Comparison of ENCODE assay signal across 18 mouse cellular contexts in genomic region chr7:116278280-116278679, GRCm38 (mm10). TPM values are rescaled to one million over a fixed set of nuclear protein-coding genes. Genes with fewer than 3 reads are reported as not detected.
DNase-seq lines count a peak whose midpoint lies in the region; ATAC-seq lines count a peak whose summit lies in the region.
"Had no signal": no experiment of that assay in that cellular context is flagged by ENCODE, and none has a peak within 500 bp of the region (broad histone marks: within the 10 kb centered on the region; RNA-seq: fewer than 3 reads in every experiment).

No protein-coding gene starts in this region.

- peaks cover 33% of the 10 kb centered on the region for H3K4me1 ChIP-seq in forebrain, embryonic 13.5 days
- H3K4me1 ChIP-seq in forebrain, embryonic 16.5 days (replicated peaks; ENCODE audit: control insufficient read depth, insufficient read depth, low read length) = peaks cover 13% of the 10 kb centered on the region
- peaks cover 61% of the 10 kb centered on the region for H3K4me1 ChIP-seq in midbrain, embryonic 10.5 days
- H3K4me1 ChIP-seq in midbrain, embryonic 15.5 days = peaks cover 10% of the 10 kb centered on the region
- 0 out of 2 replicates have a peak, but pooled peaks cover 7% of the 10 kb centered on the region for H3K4me1 ChIP-seq in embryonic facial prominence, embryonic 14.5 days (ENCODE audit: control insufficient read depth, insufficient read depth, low read length)
- H3K4me1 ChIP-seq in stomach, embryonic 14.5 days (ENCODE audit: control insufficient read depth, insufficient read depth, low read length) = peaks cover 9% of the 10 kb centered on the region; the same call in 1 of the 2 replicates

- peak overlapping the region; percentile 22; the same call in 1 of the 2 replicates for H3K27ac ChIP-seq in forebrain, embryonic 13.5 days
- no peak overlapping the region for H3K27ac ChIP-seq in forebrain, embryonic 16.5 days (ENCODE audit: low read length)
- H3K27ac ChIP-seq in midbrain, embryonic 10.5 days (replicated peaks) = peak overlapping the region; percentile 79
- no peak overlapping the region for H3K27ac ChIP-seq in midbrain, embryonic 15.5 days
- peak overlapping the region; percentile 48; the same call in 1 of the 2 replicates for H3K27ac ChIP-seq in embryonic facial prominence, embryonic 14.5 days (replicated peaks; ENCODE audit: low read depth, low read length)
- H3K27ac ChIP-seq in stomach, embryonic 14.5 days (ENCODE audit: low read length) = peak overlapping the region; percentile 41; the same call in 1 of the 2 replicates
- H3K27ac ChIP-seq: heart, embryonic 10.5 days; limb, embryonic 12.5 days; liver, embryonic 13.5 days had no signal

- no peak overlapping the region for H3K4me3 ChIP-seq in forebrain, embryonic 13.5 days
- no peak overlapping the region for H3K4me3 ChIP-seq in forebrain, embryonic 16.5 days (replicated peaks; ENCODE audit: low read length)
- no peak overlapping the region for H3K4me3 ChIP-seq in midbrain, embryonic 10.5 days
- no peak overlapping the region for H3K4me3 ChIP-seq in midbrain, embryonic 15.5 days
- H3K4me3 ChIP-seq in embryonic facial prominence, embryonic 14.5 days (ENCODE audit: low read depth, low read length) = no peak overlapping the region
- H3K4me3 ChIP-seq in stomach, embryonic 14.5 days (ENCODE audit: low read depth, low read length) = no peak overlapping the region
- H3K4me3 ChIP-seq: heart, embryonic 10.5 days; limb, embryonic 12.5 days; liver, embryonic 13.5 days had no signal

- WGBS in forebrain, embryonic 13.5 days = 16% methylated on average over 9 of the region's 9 CpGs
- 11% methylated on average over 9 of the region's 9 CpGs for WGBS in forebrain, embryonic 16.5 days
- 48% methylated on average over 9 of the region's 9 CpGs for WGBS in midbrain, embryonic 10.5 days
- 39% methylated on average over 9 of the region's 9 CpGs for WGBS in midbrain, embryonic 15.5 days
- WGBS in embryonic facial prominence, embryonic 14.5 days = 37% methylated on average over 9 of the region's 9 CpGs
- WGBS in stomach, embryonic 14.5 days = 57% methylated on average over 9 of the region's 9 CpGs

- peak overlapping the region; percentile 23; the same call in 1 of the 2 replicates for H3K9ac ChIP-seq in forebrain, embryonic 13.5 days
- H3K9ac ChIP-seq in forebrain, embryonic 16.5 days (replicated peaks; ENCODE audit: low read depth, low read length) = no peak overlapping the region
- no peak overlapping the region for H3K9ac ChIP-seq in midbrain, embryonic 15.5 days
- H3K9ac ChIP-seq in embryonic facial prominence, embryonic 14.5 days (ENCODE audit: low read depth, low read length) = no peak overlapping the region
- H3K9ac ChIP-seq in stomach, embryonic 14.5 days (replicated peaks; ENCODE audit: low read depth, low read length) = no peak overlapping the region
- H3K9ac ChIP-seq: limb, embryonic 12.5 days; liver, embryonic 13.5 days had no signal

- DNase-seq in midbrain, embryonic 10.5 days (ENCODE audit: low spot score) = no peak
- peak; percentile 66 for DNase-seq in embryonic facial prominence, embryonic 14.5 days (ENCODE audit: low spot score)
- DNase-seq in cerebellum, postnatal 25 days = no peak
- DNase-seq in layer of hippocampus, adult 18-20 months (ENCODE audit: low spot score in 2 of 2) = no peak
- DNase-seq: adrenal gland, adult 8-10 months; cerebellum, adult 18-20 months; gastrocnemius, postnatal 10 days; heart, postnatal 14 days; kidney, postnatal 14 days; liver, embryonic 13.5 days; lung, postnatal 4 days; right cerebral cortex, adult 18-20 months had no signal

- H3K4me2 ChIP-seq in forebrain, embryonic 13.5 days = no peak overlapping the region
- no peak overlapping the region for H3K4me2 ChIP-seq in forebrain, embryonic 16.5 days (ENCODE audit: low read length)
- H3K4me2 ChIP-seq in midbrain, embryonic 15.5 days = no peak overlapping the region
- H3K4me2 ChIP-seq in embryonic facial prominence, embryonic 14.5 days (ENCODE audit: low read depth, low read length) = no peak overlapping the region
- H3K4me2 ChIP-seq in stomach, embryonic 14.5 days (replicated peaks; ENCODE audit: low read depth, low read length) = no peak overlapping the region
- H3K4me2 ChIP-seq: limb, embryonic 12.5 days; liver, embryonic 13.5 days had no signal

- no peaks in the 10 kb centered on the region for H3K27me3 ChIP-seq in forebrain, embryonic 13.5 days
- H3K27me3 ChIP-seq in forebrain, embryonic 16.5 days (replicated peaks; ENCODE audit: control insufficient read depth, insufficient read depth, low read length) = no peaks in the 10 kb centered on the region
- no peaks in the 10 kb centered on the region for H3K27me3 ChIP-seq in midbrain, embryonic 10.5 days (ENCODE audit: low read depth, poor library complexity, severe bottlenecking)
- H3K27me3 ChIP-seq in midbrain, embryonic 15.5 days (replicated peaks) = no peaks in the 10 kb centered on the region
- no peaks in the 10 kb centered on the region for H3K27me3 ChIP-seq in embryonic facial prominence, embryonic 14.5 days (replicated peaks; ENCODE audit: control insufficient read depth, insufficient read depth, low read length)
- H3K27me3 ChIP-seq in stomach, embryonic 14.5 days (ENCODE audit: control insufficient read depth, insufficient read depth, low read length) = no peaks in the 10 kb centered on the region
- H3K27me3 ChIP-seq: limb, embryonic 12.5 days; liver, embryonic 13.5 days had no signal

- no peaks in the 10 kb centered on the region for H3K9me3 ChIP-seq in forebrain, embryonic 13.5 days (replicated peaks)
- no peaks in the 10 kb centered on the region for H3K9me3 ChIP-seq in forebrain, embryonic 16.5 days (ENCODE audit: control insufficient read depth, low read length)
- no peaks in the 10 kb centered on the region for H3K9me3 ChIP-seq in midbrain, embryonic 10.5 days (replicated peaks)
- H3K9me3 ChIP-seq in midbrain, embryonic 15.5 days = no peaks in the 10 kb centered on the region
- H3K9me3 ChIP-seq in embryonic facial prominence, embryonic 14.5 days (ENCODE audit: control insufficient read depth, low read length) = no peaks in the 10 kb centered on the region
- H3K9me3 ChIP-seq in stomach, embryonic 14.5 days (ENCODE audit: control insufficient read depth, low read depth, low read length) = no peaks in the 10 kb centered on the region
- H3K9me3 ChIP-seq: heart, embryonic 10.5 days; limb, embryonic 12.5 days; liver, embryonic 13.5 days had no signal

- H3K36me3 ChIP-seq in forebrain, embryonic 13.5 days (ENCODE audit: poor library complexity, severe bottlenecking) = no peaks in the 10 kb centered on the region
- no peaks in the 10 kb centered on the region for H3K36me3 ChIP-seq in forebrain, embryonic 16.5 days (ENCODE audit: control insufficient read depth, insufficient read depth)
- H3K36me3 ChIP-seq in midbrain, embryonic 10.5 days = no peaks in the 10 kb centered on the region
- no peaks in the 10 kb centered on the region for H3K36me3 ChIP-seq in midbrain, embryonic 15.5 days (replicated peaks)
- H3K36me3 ChIP-seq in embryonic facial prominence, embryonic 14.5 days (ENCODE audit: control insufficient read depth, insufficient read depth, low read length) = no peaks in the 10 kb centered on the region
- H3K36me3 ChIP-seq in stomach, embryonic 14.5 days (ENCODE audit: control insufficient read depth, insufficient read depth, low read length) = no peaks in the 10 kb centered on the region
- H3K36me3 ChIP-seq: heart, embryonic 10.5 days; limb, embryonic 12.5 days; liver, embryonic 13.5 days had no signal

- ATAC-seq in forebrain, embryonic 13.5 days = no peak
- no peak for ATAC-seq in forebrain, embryonic 16.5 days
- no peak for ATAC-seq in midbrain, embryonic 15.5 days (replicated peaks)
- ATAC-seq in embryonic facial prominence, embryonic 14.5 days (ENCODE audit: low read depth) = 0 out of 2 replicates have a peak, but pooled peaks have one; percentile 31
- ATAC-seq in stomach, embryonic 14.5 days (ENCODE audit: insufficient number of reproducible peaks, insufficient read depth, low FRiP score, low read depth) = peak; percentile 21; the same call in 1 of the 2 replicates

RNA-seq across cellular contexts. Expression of gene Plekha7, which starts 29.9 kb away (rescaled TPM):
- polyA plus RNA-seq in forebrain, embryonic 13.5 days (2015; fragmentation: Nextera tagmentation; extraction: Ambion mirVana) = 13.1 and 15.6 TPM in 2 replicates
- polyA plus RNA-seq in forebrain, embryonic 16.5 days (2015; fragmentation: Nextera tagmentation; extraction: Ambion mirVana) = 8.7 and 8.8 TPM in 2 replicates
- 25.5 and 25.7 TPM in 2 replicates for polyA plus RNA-seq in midbrain, embryonic 10.5 days (2016; fragmentation: Nextera tagmentation; extraction: Ambion mirVana)
- polyA plus RNA-seq in midbrain, embryonic 15.5 days (2015; fragmentation: Nextera tagmentation; extraction: Ambion mirVana) = 11.1 and 12.2 TPM in 2 replicates
- polyA plus RNA-seq in embryonic facial prominence, embryonic 14.5 days (2014; fragmentation: Nextera tagmentation; extraction: Ambion mirVana) = 8.2 and 9.2 TPM in 2 replicates
- polyA plus RNA-seq in stomach, embryonic 14.5 days (2014; fragmentation: Nextera tagmentation; extraction: Ambion mirVana) = 11.5 and 12.4 TPM in 2 replicates
- 10 to 100 TPM; 19.1 to 20.2 TPM for total RNA-seq in layer of hippocampus, adult 18-20 months (2021)

RNA-seq across cellular contexts. Expression of gene Rps13, which starts 55.7 kb away (rescaled TPM):
- 673 and 704 TPM in 2 replicates for polyA plus RNA-seq in forebrain, embryonic 13.5 days (2015; fragmentation: Nextera tagmentation; extraction: Ambion mirVana)
- 452 and 498 TPM in 2 replicates for polyA plus RNA-seq in forebrain, embryonic 16.5 days (2015; fragmentation: Nextera tagmentation; extraction: Ambion mirVana)
- 708 and 841 TPM in 2 replicates for polyA plus RNA-seq in midbrain, embryonic 10.5 days (2016; fragmentation: Nextera tagmentation; extraction: Ambion mirVana)
- polyA plus RNA-seq in midbrain, embryonic 15.5 days (2015; fragmentation: Nextera tagmentation; extraction: Ambion mirVana) = 472 and 477 TPM in 2 replicates
- polyA plus RNA-seq in embryonic facial prominence, embryonic 14.5 days (2014; fragmentation: Nextera tagmentation; extraction: Ambion mirVana) = 864 and 873 TPM in 2 replicates
- polyA plus RNA-seq in stomach, embryonic 14.5 days (2014; fragmentation: Nextera tagmentation; extraction: Ambion mirVana) = 960 and 1,086 TPM in 2 replicates
- total RNA-seq in layer of hippocampus, adult 18-20 months (2021) = 100 to 1,000 TPM; 220 to 237 TPM

Comparison
In these comparisons a context has a peak if more than half of its experiments do, and no peak if none do; other contexts are left out.
1. H3K27ac ChIP-seq: peak in forebrain, embryonic 13.5 days (single experiment), midbrain, embryonic 10.5 days (single experiment), embryonic facial prominence, embryonic 14.5 days (single experiment) and stomach, embryonic 14.5 days (single experiment); none in forebrain, embryonic 16.5 days (single experiment) and midbrain, embryonic 15.5 days (single experiment).
2. ATAC-seq: peak in embryonic facial prominence, embryonic 14.5 days (single experiment) and stomach, embryonic 14.5 days (single experiment); none in forebrain, embryonic 13.5 days (single experiment), forebrain, embryonic 16.5 days (single experiment) and midbrain, embryonic 15.5 days (single experiment).